Mouse (Mus musculus) olfactory bulb, adult 2 months (tissue): ENCODE measurements around the gene Fam240a.

Experiments used
- CTCF ChIP-seq: fragments of 200-500 bp; IDR thresholded peaks from 2 replicates; pipeline ENCODE4 v1.5.1; 2012; ENCODE audit warnings: low read depth, mild to moderate bottlenecking, low read length, moderate library complexity; ENCODE audit not compliant: insufficient read depth
- POLR2A ChIP-seq: fragments of 200-500 bp; IDR thresholded peaks from 2 replicates; pipeline ENCODE4 v1.6.1; 2012; ENCODE audit warnings: mild to moderate bottlenecking, low read depth, low read length, moderate library complexity; ENCODE audit not compliant: insufficient read depth

GRCm38 (mm10) chr9:110902271-110902670, 14.4 kb downstream of the Fam240a start:
- TF ChIP-seq POLR2A, result no peak
- TF ChIP-seq CTCF, result no peak
